Mouse (Mus musculus) thymus, postnatal 4 days (tissue): ENCODE measurements around the gene Vmn1r8.
A peak's percentile ranks its signal among the peaks of the same experiment; 100 is the strongest.
"Not testable (repeated sequence)": the region's sequence is repeated elsewhere in the genome, so short reads cannot be mapped to it uniquely, and the experiment has no call there.

Experiments used
- DNase-seq: peaks from one replicate; pipeline ENCODE4 v3.0.0; 2021

Gene Vmn1r8

DNA sequence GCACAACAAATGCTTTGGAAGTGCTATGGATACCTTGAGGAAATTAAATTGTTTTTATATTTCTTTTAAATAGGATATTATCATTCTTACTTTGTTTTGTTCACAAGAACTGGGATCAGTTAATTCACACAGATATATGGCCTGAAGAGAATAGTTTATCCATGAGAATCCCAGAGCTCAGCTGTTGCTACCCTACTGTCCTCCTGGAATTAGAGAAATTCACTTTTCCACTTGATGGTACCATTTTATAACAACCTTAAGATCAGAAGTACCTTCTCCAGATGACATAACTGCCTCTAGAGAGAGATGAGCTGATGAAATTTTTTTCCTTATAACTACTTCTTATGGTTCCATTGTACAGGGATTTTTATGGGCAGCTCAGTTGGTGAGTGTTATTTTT lies at the start of gene Vmn1r8:
Gene Vmn1r8 (plus strand): TSS at position 301 of the 400 bp plus-strand sequence.
- DNase-seq, result no peak

DNA sequence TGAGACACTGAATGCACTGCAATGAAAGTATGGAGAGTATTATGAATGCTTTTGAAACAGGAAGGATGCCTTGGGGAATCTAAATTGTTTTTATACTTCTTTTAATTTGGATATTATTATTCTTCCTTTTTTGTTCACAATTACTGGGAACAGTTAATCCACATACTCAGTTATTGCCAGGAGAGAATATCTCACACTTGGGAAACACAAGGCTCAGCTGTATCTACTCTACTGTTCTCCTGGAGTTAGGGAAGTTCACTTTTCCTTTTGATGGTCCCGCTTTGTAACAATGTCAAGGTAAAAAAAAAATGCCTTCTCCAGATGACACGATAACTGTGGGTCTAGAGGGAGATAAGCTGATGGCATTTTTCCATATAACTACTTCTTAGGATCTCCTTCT lies 35.1 kb upstream of the Vmn1r8 start, which contains the start of gene Vmn1r6:
Gene Vmn1r6 (plus strand): TSS at position 301 of the 400 bp plus-strand sequence.
- DNase-seq, result no peak

GRCm38 (mm10) chr6:57025224-57025623 lies 6.9 kb upstream of the Vmn1r8 start, which contains the start of gene Vmn1r7:
Gene Vmn1r7, minus strand, starts transcription at chr6:57025324.
- DNase-seq, result not testable (repeated sequence)

DNA sequence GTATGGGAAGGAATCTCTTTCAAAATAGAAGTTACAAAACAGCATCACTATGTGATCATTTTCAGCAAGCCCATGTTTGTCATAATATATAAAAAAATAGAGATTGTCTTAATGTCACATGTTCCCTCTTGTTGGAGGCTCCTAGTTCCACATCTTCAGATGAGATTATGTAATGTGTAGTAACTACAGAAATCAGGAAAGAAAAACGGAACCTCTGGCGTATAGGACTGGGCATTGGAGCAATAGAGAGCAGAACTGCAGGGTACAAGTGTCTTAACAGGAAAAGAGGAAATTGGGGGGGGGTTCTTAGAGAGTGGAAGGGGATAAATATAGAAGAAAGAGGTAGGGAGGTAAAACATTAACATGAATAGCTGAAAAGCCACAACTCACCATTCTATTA lies 2.6 kb downstream of the Vmn1r8 start:
- no peak for DNase-seq

- DNase-seq, result peak; percentile 17
Measured at GRCm38 (mm10) chr6:57063730-57064129, 31.6 kb downstream of the Vmn1r8 start.

GRCm38 (mm10) chr6:57066487-57066886 lies 34.4 kb downstream of the Vmn1r8 start, which contains the start of gene Vmn1r9:
Gene Vmn1r9, plus strand, starts transcription at chr6:57066787.
- DNase-seq, result no peak
